Mouse (Mus musculus) small intestine, adult 2 months (tissue): Measurements from ENCODE around the gene Ehhadh.

Experiments used
- CTCF ChIP-seq: fragments of 200-500 bp; IDR thresholded peaks from 2 replicates; pipeline ENCODE4 v1.5.1; 2012; ENCODE audit warnings: low read depth, mild to moderate bottlenecking, control low read depth, inconsistent platforms, low read length, moderate library complexity, mixed read lengths; ENCODE audit not compliant: insufficient replicate concordance, insufficient read length; ENCODE audit errors: extremely low read depth
- POLR2A ChIP-seq: fragments of 200-500 bp; IDR thresholded peaks from 2 replicates; pipeline ENCODE4 v1.6.1; 2012; ENCODE audit warnings: low read depth, mild to moderate bottlenecking, control low read depth, inconsistent platforms, low read length, moderate library complexity

GRCm38 (mm10) chr16:21804258-21804657 is 16.7 kb upstream of the Ehhadh start:
- TF ChIP-seq CTCF: no peak
- TF ChIP-seq POLR2A: no peak
